Mouse (Mus musculus): ENCODE data around the gene Cd52.

DNA sequence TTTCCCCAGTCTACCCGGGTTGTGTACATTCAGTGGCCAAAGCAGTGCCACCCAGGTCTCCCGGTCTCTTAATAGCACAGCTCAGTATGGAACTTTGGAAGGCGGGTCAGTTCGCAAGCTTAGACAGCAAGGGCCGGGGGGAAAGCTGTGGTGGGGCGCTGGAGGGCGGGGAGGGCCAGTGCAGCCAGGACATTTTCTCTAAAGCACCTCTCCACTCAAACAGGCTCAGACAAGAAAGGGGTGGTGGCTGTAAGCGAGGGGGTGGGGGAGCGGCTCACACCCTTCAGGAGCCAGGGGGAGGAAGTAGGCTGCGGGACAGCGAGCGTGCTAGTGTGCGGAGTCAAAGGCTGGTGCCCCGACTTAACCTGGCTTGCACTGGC, 34.1 kb upstream of the Cd52 start:
- TF ChIP-seq POLR2A (IDR thresholded peaks at IDR 0.05; ENCODE audit: insufficient read depth, low read depth, low read length), result no peak
- TF ChIP-seq CTCF (IDR thresholded peaks at IDR 0.05; ENCODE audit: insufficient read depth, low read depth, low read length), result no peak
